Mouse (Mus musculus): ENCODE results near the gene Slc6a17. TPM values are rescaled to one million over a fixed set of nuclear protein-coding genes. Genes with fewer than 3 reads are reported as not detected.

Slc6a17 gene
- polyA plus RNA-seq, 1 experiment = 3.2 TPM

GRCm38 (mm10) chr3:107480660-107481059 is 37.2 kb downstream of the Slc6a17 start:
- TF ChIP-seq FOSL1 (IDR thresholded peaks at IDR 0.05; ENCODE audit: insufficient read depth, low read length, poor library complexity, severe bottlenecking) = no peak
- TF ChIP-seq CTCF (IDR thresholded peaks at IDR 0.05; ENCODE audit: control insufficient read depth, insufficient read depth, insufficient read length) = no peak
- TF ChIP-seq USF1 (IDR thresholded peaks at IDR 0.05; ENCODE audit: low read depth) = no peak
- no peak for TF ChIP-seq CEBPB (IDR thresholded peaks at IDR 0.05; ENCODE audit: low read depth)
- TF ChIP-seq MYOG (IDR thresholded peaks at IDR 0.05; ENCODE audit: control insufficient read depth, extremely low read depth, insufficient read length) = no peak
- TF ChIP-seq MAX (IDR thresholded peaks at IDR 0.05) = no peak
- no peak for TF ChIP-seq MYOD1 (IDR thresholded peaks at IDR 0.05; ENCODE audit: control insufficient read depth, insufficient read length, low read depth)
- Histone ChIP-seq H3K36me3 (ENCODE audit: control insufficient read depth, insufficient read depth) (no peaks in the 10 kb centered on the region), H3K27me3 (ENCODE audit: control insufficient read depth, insufficient read depth, insufficient read length) (peaks cover 15% of the 10 kb centered on the region), H3ac (ENCODE audit: control insufficient read depth, insufficient read length, low read depth) (no peak overlapping the region), H3K79me3 (ENCODE audit: low read depth) (no peaks in the 10 kb centered on the region), H3K79me2 (ENCODE audit: control insufficient read depth, insufficient read depth) (no peaks in the 10 kb centered on the region), H3K4me3 (ENCODE audit: insufficient read depth, poor library complexity, severe bottlenecking) (no peak overlapping the region)

- no peaks in the 10 kb centered on the region for H3K36me3 ChIP-seq (ENCODE audit: control insufficient read depth, insufficient read depth)
- H3K79me2 ChIP-seq (ENCODE audit: control insufficient read depth, insufficient read depth) = no peaks in the 10 kb centered on the region
- H3K79me3 ChIP-seq (ENCODE audit: low read depth) = no peaks in the 10 kb centered on the region
- peaks cover 9% of the 10 kb centered on the region for H3K27me3 ChIP-seq (ENCODE audit: control insufficient read depth, insufficient read depth, insufficient read length)
- H3K4me3 ChIP-seq (ENCODE audit: insufficient read depth, poor library complexity, severe bottlenecking) = no peak overlapping the region
- no peak for TF ChIP-seq MYOG (IDR thresholded peaks at IDR 0.05; ENCODE audit: control insufficient read depth, extremely low read depth, insufficient read length)
- TF ChIP-seq CTCF (IDR thresholded peaks at IDR 0.05; ENCODE audit: control insufficient read depth, insufficient read depth, insufficient read length) = peak; percentile 58
- H3ac ChIP-seq (ENCODE audit: control insufficient read depth, insufficient read length, low read depth) = no peak overlapping the region
Observed at GRCm38 (mm10) chr3:107472198-107472597, 45.6 kb downstream of the Slc6a17 start.

GRCm38 (mm10) chr3:107469059-107469458 is 48.8 kb downstream of the Slc6a17 start:
- no peaks in the 10 kb centered on the region for H3K79me2 ChIP-seq (ENCODE audit: control insufficient read depth, insufficient read depth)

GRCm38 (mm10) chr3:107468106-107468505 is 49.7 kb downstream of the Slc6a17 start:
- Histone ChIP-seq H3K79me2 (ENCODE audit: control insufficient read depth, insufficient read depth) (no peaks in the 10 kb centered on the region), H3K79me3 (ENCODE audit: low read depth) (no peaks in the 10 kb centered on the region), H3K36me3 (ENCODE audit: control insufficient read depth, insufficient read depth) (no peaks in the 10 kb centered on the region), H3K4me3 (ENCODE audit: insufficient read depth, poor library complexity, severe bottlenecking) (no peak overlapping the region), H3ac (ENCODE audit: control insufficient read depth, insufficient read length, low read depth) (no peak overlapping the region), H3K27me3 (ENCODE audit: control insufficient read depth, insufficient read depth, insufficient read length) (peaks cover 17% of the 10 kb centered on the region)
- no peak for TF ChIP-seq MYOG (IDR thresholded peaks at IDR 0.05; ENCODE audit: control insufficient read depth, extremely low read depth, insufficient read length)
- TF ChIP-seq USF1 (IDR thresholded peaks at IDR 0.05; ENCODE audit: low read depth) = no peak
- TF ChIP-seq MAX (IDR thresholded peaks at IDR 0.05) = no peak
- TF ChIP-seq MYOD1 (IDR thresholded peaks at IDR 0.05; ENCODE audit: control insufficient read depth, insufficient read length, low read depth) = no peak
- TF ChIP-seq CTCF (IDR thresholded peaks at IDR 0.05; ENCODE audit: control insufficient read depth, insufficient read depth, insufficient read length) = no peak
- no peak for TF ChIP-seq FOSL1 (IDR thresholded peaks at IDR 0.05; ENCODE audit: insufficient read depth, low read length, poor library complexity, severe bottlenecking)
- TF ChIP-seq CEBPB (IDR thresholded peaks at IDR 0.05; ENCODE audit: low read depth) = no peak

More at GRCm38 (mm10) chr3:107469059-107469458, 48.8 kb downstream of the Slc6a17 start:
- Histone ChIP-seq H3K36me3 (ENCODE audit: control insufficient read depth, insufficient read depth) (no peaks in the 10 kb centered on the region), H3K27me3 (ENCODE audit: control insufficient read depth, insufficient read depth, insufficient read length) (peaks cover 21% of the 10 kb centered on the region), H3ac (ENCODE audit: control insufficient read depth, insufficient read length, low read depth) (no peak overlapping the region), H3K4me3 (ENCODE audit: insufficient read depth, poor library complexity, severe bottlenecking) (no peak overlapping the region), H3K79me3 (ENCODE audit: low read depth) (no peaks in the 10 kb centered on the region)
- TF ChIP-seq FOSL1 (IDR thresholded peaks at IDR 0.05; ENCODE audit: insufficient read depth, low read length, poor library complexity, severe bottlenecking) (no peak), CTCF (IDR thresholded peaks at IDR 0.05; ENCODE audit: control insufficient read depth, insufficient read depth, insufficient read length) (no peak), CEBPB (IDR thresholded peaks at IDR 0.05; ENCODE audit: low read depth) (no peak)

- Histone ChIP-seq H3K36me3 (ENCODE audit: control insufficient read depth, insufficient read depth) (no peaks in the 10 kb centered on the region), H3K79me3 (ENCODE audit: low read depth) (no peaks in the 10 kb centered on the region), H3ac (ENCODE audit: control insufficient read depth, insufficient read length, low read depth) (no peak overlapping the region), H3K79me2 (ENCODE audit: control insufficient read depth, insufficient read depth) (no peaks in the 10 kb centered on the region), H3K27me3 (ENCODE audit: control insufficient read depth, insufficient read depth, insufficient read length) (peaks cover 21% of the 10 kb centered on the region), H3K4me3 (ENCODE audit: insufficient read depth, poor library complexity, severe bottlenecking) (no peak overlapping the region)
- TF ChIP-seq MYOD1 (IDR thresholded peaks at IDR 0.05; ENCODE audit: control insufficient read depth, insufficient read length, low read depth) = no peak
- TF ChIP-seq CTCF (IDR thresholded peaks at IDR 0.05; ENCODE audit: control insufficient read depth, insufficient read depth, insufficient read length) = peak; percentile 55
Observed at GRCm38 (mm10) chr3:107466577-107466976, 51.2 kb downstream of the Slc6a17 start.

GRCm38 (mm10) chr3:107462160-107462559 is 55.7 kb downstream of the Slc6a17 start:
- H3K27me3 ChIP-seq (ENCODE audit: control insufficient read depth, insufficient read depth, insufficient read length) = peaks cover 58% of the 10 kb centered on the region
- no peak overlapping the region for H3ac ChIP-seq (ENCODE audit: control insufficient read depth, insufficient read length, low read depth)
- H3K79me3 ChIP-seq (ENCODE audit: low read depth) = no peaks in the 10 kb centered on the region
- peak; percentile 73 for TF ChIP-seq CTCF (IDR thresholded peaks at IDR 0.05; ENCODE audit: control insufficient read depth, insufficient read depth, insufficient read length)
- TF ChIP-seq MYOD1 (IDR thresholded peaks at IDR 0.05; ENCODE audit: control insufficient read depth, insufficient read length, low read depth) = no peak
- no peaks in the 10 kb centered on the region for H3K79me2 ChIP-seq (ENCODE audit: control insufficient read depth, insufficient read depth)
- H3K36me3 ChIP-seq (ENCODE audit: control insufficient read depth, insufficient read depth) = no peaks in the 10 kb centered on the region
- H3K4me3 ChIP-seq (ENCODE audit: insufficient read depth, poor library complexity, severe bottlenecking) = no peak overlapping the region

All from C2C12 (cell line).